Mouse (Mus musculus): ENCODE measurements around the gene E2f6.

Gene E2f6

DNA sequence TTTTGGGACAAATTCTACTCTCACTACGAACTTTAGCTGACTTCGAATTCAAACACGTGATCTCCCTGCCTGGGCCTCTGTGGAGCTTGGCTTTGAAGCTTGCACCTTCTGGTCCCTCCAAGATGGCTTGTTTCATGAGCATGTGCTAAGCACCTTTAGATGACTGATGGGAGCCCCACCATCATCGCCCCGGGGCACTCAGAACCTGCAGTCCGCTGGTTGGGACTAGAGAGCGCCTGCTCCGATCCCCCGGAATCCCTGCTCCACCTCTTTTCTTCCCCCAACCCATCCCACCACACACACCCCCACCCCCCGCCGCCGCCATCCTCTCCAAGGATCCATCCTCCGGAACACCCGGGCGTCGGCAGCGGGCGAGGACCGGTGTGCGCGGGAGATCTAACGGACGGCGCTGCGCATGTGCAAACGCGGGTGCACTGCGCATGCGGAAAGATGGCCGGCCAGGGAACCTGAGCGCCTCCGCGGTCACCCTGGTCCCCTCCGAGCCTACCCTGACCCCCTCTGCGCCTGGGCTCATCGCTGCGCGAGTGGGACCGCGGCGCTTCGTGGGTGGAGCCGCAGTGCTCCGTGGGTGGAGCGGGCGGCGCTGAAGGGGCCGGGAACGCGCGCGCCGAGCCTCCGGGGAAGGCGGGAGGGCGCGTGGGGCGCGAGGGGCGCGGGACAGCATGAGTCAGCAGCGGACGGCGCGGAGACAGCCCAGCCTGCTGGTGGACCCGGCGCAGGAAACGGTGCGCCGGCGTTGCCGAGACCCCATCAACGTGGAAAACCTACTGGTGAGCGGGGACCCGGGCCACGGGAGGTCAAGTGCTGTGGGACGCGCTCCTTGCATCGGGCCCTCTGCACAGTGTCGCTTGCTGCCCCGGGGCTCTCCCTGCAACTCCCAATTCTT, at the start of gene E2f6:
Gene E2f6, plus strand, starts transcription at position 439 of the 907 bp plus-strand sequence.
- DNase-seq (ENCODE audit: low read depth, low spot score) = no peak

DNA sequence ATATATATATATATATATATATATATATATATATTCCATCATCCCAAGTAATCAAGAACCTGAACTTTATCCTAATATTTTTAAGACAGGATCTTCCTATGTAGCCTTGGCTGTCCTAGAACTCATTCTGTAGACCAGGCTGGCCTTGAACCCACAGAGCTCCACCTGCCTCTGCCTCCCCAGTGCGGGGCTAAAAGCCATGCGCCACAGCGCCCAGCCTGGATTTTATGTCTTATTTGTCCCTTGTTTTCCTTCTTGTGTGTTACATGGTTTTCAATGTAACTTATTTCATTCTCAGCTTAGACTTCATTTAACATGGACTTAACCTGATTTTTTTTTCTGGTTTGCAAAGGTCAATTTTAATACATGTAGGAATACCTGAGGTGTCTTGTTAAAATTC, 49.3 kb upstream of the E2f6 start:
- DNase-seq (ENCODE audit: low read depth, low spot score) = no peak

DNA sequence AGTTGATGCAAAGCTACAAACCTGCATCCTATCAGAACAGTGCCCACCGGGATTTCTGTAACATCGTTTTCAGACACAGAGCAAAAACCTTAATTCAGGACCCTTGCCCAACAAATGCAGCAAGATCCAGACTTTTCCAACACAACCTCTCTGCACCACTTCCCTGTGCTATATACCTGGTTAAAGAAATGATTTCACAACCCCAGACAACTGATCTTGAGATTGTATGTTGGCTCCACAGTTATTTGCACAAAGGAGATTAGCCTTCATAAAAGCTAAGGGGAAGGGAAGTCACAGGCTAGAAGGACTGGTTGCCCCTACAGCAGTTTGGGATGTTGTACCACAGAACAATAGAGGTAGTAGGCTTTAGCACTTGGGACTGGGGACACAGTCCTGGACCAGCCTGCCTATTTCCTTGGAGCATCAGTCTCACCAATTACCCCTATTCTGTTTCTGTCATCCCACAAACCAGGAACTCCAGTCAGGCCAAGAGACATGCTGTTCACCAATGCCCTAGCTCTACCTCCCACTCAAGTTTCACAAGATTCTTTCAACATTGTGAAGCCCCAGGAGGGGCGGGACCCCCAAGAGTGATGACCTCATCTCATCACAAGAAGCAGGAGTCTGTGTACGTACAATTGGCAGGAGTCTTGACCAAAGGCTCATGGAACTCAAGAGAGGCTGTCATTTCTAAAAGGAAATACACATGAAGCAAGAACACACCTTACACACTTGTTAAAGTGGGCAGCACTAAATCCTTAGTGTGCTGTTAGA, 46.9 kb upstream of the E2f6 start:
- DNase-seq (ENCODE audit: low read depth, low spot score) = no peak

GRCm38 (mm10) chr12:16764776-16765445, 45.9 kb upstream of the E2f6 start:
- DNase-seq (ENCODE audit: low read depth, low spot score) = no peak

DNA sequence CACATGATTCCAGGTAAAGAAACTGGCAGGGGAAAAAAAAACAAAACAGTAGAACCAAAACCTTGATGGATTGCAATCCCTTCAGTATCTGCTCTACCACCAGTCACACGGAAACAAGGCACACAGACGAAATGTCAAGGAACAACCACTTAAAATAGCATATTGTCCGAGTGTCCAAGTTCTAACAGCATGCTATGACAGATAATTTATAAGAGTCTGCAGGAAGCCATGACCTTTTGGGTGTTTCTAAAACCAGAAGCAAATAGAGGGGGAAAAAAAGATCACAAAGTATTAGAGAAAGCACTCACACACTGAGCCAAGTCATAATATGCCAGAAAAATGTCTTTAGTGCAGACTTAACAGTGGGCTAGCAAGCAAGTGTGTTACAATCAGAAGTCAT, 42.5 kb upstream of the E2f6 start:
- no peak for DNase-seq (ENCODE audit: low read depth, low spot score)

DNA sequence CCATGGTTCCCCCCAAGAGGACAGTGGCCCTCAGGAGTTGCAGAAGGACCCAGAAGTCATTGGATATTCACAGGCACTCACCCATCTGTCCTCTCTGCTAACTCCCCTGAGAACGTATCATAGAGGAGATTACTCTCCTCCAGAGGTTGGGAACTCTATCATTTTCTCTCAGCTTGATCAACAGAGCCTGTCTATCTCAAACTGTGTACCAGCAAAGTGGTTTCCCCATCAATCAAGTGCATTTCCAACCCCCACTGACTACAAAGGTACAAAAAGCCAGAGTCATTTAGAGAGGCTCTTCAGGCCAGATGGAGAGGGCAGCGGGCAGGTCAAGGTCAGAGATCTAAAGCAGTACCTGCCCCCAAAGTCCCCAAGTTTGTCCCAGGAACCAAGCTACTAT, 42.1 kb upstream of the E2f6 start:
- DNase-seq (ENCODE audit: low read depth, low spot score) = no peak

- no peak for DNase-seq (ENCODE audit: low read depth, low spot score)
These were observed 41.1 kb upstream of the E2f6 start for GRCm38 (mm10) chr12:16769601-16770165.

DNA sequence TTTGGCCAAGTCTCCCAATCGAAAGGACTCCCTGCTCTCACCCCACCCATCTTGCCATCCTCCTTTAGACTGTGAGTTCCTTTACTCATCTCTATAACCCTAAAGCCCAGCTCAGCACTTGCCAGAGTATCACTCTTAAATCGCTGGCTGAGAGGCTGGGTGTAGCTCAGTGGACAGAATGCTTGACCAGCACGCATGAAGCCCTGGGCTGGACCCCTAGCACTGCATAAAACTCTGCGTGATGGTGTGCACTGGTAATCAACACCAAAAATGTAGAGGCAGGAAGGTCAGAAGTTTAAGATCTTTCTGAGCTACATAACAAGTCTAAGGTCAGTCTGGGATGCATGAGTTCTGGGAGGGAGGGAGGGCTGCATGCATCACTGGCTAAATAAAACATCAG, 36.2 kb upstream of the E2f6 start:
- no peak for DNase-seq (ENCODE audit: low read depth, low spot score)

DNA sequence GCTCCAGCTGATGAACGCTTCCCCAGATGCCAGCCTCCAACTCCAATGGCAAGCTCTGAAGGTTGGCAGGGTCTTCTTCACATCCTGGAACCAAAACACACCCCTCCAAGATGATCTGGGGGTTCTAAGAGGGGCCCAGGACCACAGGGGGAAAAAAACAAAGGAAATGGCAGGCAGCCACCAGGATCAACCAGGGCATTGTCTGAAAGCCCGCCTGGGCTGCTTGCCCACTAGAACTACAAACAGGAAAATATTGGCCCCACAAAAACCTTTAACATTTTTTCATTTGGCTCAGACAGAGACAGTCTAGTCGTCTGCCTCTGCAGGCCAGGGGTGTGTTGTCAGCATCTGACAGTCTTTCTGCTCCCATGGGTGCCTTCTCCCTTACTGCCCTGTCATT, 35.4 kb upstream of the E2f6 start:
- no peak for DNase-seq (ENCODE audit: low read depth, low spot score)

GRCm38 (mm10) chr12:16778523-16778922, 32.2 kb upstream of the E2f6 start:
- DNase-seq (ENCODE audit: low read depth, low spot score) = no peak

GRCm38 (mm10) chr12:16779165-16779564, 31.6 kb upstream of the E2f6 start:
- no peak for DNase-seq (ENCODE audit: low read depth, low spot score)

- DNase-seq (ENCODE audit: low read depth, low spot score) = no peak
These were observed 30.4 kb upstream of the E2f6 start for GRCm38 (mm10) chr12:16780320-16780719.

DNA sequence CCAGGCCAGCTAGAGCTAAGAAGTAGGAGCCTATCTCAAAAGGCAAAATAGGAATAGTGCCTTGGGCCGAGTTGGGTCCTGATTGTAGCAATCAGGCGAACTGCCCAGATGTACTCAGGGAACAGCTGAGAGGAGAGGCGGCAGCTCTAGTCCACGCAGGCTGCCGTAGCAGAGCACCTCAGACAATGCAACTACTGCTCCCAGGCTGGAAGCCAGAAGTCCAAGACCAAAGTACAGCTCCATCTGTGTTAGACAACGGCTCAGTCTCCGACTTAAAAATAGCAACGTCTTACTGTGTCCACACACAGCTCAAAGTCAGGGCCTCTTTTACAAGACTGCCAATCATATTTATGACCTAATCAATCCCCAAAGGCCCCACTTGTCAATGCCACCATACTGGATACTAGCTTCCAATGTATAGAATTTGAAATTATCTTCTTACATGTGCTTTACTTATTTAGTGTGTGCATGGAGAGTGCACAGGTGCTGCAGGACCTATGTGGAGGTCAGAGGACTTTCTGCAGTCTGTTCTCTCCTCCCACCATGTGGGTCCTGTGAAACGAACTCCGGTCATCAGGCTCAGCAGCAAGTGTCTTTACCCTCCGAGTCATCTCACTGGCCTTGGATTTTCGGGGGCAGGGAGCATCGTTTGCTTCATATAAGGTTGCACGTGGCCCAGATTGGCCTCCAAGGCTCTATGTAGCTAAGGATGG, 29.6 kb upstream of the E2f6 start:
- no peak for DNase-seq (ENCODE audit: low read depth, low spot score)

DNA sequence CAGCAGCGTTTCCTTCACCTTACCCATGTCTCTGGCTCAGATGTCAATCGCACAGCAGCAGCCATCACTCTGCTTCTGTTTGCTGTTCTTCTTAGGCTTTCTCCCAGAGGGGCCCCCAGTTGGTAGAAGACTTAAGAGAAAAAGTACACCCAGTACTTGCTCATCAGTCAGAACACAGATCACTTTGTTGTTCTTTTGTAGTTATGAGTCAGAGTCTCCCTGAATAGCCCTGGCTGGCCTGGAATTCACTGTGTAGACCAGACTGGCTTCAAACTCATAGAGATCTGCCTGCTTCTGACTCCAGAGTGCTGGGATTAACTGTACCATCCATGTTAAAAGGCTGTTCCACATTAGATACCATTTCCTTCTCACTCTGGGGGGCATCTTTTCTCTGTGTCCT, 22.2 kb upstream of the E2f6 start:
- DNase-seq (ENCODE audit: low read depth, low spot score) = no peak

- no peak for DNase-seq (ENCODE audit: low read depth, low spot score)
These were observed 21.6 kb upstream of the E2f6 start for GRCm38 (mm10) chr12:16789199-16789598.

- no peak for DNase-seq (ENCODE audit: low read depth, low spot score)
These were observed 21.0 kb upstream of the E2f6 start for GRCm38 (mm10) chr12:16789756-16790155.

DNA sequence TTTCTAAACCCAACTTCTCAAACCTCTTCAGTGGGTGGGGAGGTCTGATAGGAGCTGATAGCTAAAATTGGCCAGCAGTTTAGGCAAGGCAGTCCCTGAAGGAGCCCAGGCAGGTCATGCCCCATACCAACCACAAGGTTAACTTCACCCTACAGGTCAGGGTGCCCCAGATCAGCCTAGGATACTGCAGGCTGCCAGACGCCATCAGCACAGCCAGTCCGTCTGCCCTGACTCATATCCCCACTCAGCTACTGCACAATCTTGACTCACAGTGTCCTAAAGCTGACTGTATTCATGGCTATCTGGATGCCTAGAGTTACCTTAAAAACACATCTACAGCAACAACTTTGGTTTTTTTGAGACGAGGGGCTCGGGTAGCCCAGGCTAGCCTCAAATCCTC, 20.3 kb upstream of the E2f6 start:
- DNase-seq (ENCODE audit: low read depth, low spot score) = no peak

- no peak for DNase-seq (ENCODE audit: low read depth, low spot score)
These were observed 17.4 kb upstream of the E2f6 start for GRCm38 (mm10) chr12:16793371-16793770.

DNA sequence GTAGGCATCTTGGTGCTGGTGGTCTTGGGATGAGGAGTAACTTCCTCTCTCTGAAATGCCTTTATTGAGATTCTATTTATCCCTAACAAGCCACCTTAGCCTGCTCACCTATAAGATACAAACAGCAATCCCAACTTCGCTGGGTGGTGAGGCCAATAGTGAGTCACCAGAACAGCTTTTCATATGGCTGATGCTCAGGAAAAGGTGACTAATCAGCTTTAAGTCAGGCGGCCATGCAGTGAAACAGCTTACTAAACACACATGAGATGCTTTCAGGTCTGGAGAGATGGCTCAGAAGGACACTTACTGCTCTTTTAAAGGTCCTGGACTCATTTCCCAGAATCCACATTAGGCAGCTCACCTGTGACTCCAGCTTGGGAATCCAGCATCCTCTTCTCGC, 15.0 kb upstream of the E2f6 start:
- no peak for DNase-seq (ENCODE audit: low read depth, low spot score)

GRCm38 (mm10) chr12:16798894-16799293, 11.9 kb upstream of the E2f6 start:
- DNase-seq (ENCODE audit: low read depth, low spot score) = no peak

GRCm38 (mm10) chr12:16799928-16800258, 10.9 kb upstream of the E2f6 start:
- DNase-seq (ENCODE audit: low read depth, low spot score) = no peak
